Mouse (Mus musculus) liver, embryonic 14.5 days (tissue): ENCODE measurements around the gene Slc22a15.

Experiments
- CTCF ChIP-seq: IDR thresholded peaks from 2 replicates; pipeline ENCODE4 v1.5.1; 2016; ENCODE audit warnings: antibody characterized with exemption, low read depth, control low read depth
- EP300 ChIP-seq: IDR thresholded peaks from 2 replicates; pipeline ENCODE4 v1.6.1; 2016; ENCODE audit warnings: antibody characterized with exemption, low read depth

DNA sequence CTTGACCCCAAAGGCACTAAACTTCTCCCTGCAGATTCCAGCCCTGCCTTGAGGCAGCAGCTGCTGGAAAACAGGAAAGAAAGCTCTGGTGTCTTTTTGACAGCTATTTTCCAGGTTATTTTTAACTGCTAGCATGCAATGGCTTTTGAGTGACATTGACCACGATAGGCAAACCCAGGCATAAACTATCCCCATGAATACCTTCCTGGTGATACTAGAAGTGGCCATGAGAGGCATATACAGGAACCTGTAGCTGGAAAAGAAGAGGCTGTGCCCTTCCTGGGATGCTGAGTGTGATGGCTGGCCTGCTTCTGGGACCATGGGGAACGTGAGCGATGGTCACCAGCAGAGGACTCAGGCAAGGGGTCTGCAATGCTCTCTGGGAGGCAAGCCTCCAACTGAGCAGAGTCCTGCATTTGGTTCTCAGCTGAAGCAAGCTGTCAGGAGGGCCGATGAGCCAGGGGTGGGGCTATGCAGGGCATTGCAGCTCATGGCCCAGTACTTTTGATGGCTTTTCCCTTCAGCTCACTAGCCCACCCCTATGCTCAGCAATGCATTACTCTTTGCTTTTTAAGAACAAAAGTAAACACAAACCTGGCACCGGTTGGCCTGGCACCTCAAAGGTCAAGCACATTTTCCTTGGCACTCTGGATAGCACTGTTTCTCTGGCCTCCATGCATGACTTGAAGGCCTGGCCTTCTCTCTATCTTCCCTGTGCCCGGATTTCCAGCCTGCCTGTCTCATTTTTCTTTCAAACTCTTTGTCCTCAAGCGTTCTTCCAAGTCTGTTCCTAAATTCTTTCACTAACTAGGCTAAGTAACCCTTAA is 47.6 kb downstream of the Slc22a15 start:
- TF ChIP-seq EP300 (no peak), CTCF (no peak)
